Mouse (Mus musculus): ENCODE results near the gene Otol1.

- no peak for TF ChIP-seq ZNF384 (IDR thresholded peaks at IDR 0.05; ENCODE audit: low read depth, low read length)
- no peak for TF ChIP-seq CHD2 (IDR thresholded peaks at IDR 0.05; ENCODE audit: low read depth, low read length)
- TF ChIP-seq ZC3H11A (IDR thresholded peaks at IDR 0.05; ENCODE audit: borderline replicate concordance, low read depth, low read length): no peak
- TF ChIP-seq HCFC1 (IDR thresholded peaks at IDR 0.05; ENCODE audit: borderline replicate concordance, insufficient read depth, low read length): no peak
Observed at GRCm38 (mm10) chr3:70007313-70007712, at the start of gene Otol1.

All from ES-E14 (cell line).